Mouse (Mus musculus): ENCODE measurements around the gene Tbxas1. TPM values are rescaled to one million over a fixed set of nuclear protein-coding genes. Genes with fewer than 3 reads are reported as not detected.
A peak's percentile ranks its signal among the peaks of the same experiment; 100 is the strongest.

The Tbxas1 gene
- polyA plus RNA-seq, 1 experiment from 2014 or later: 2.3 TPM

GRCm38 (mm10) chr6:39054878-39055508 is 179.8 kb downstream of the Tbxas1 start:
- 85% methylated on average over 6 of the region's 6 CpGs for WGBS

GRCm38 (mm10) chr6:39055831-39056261 is 180.6 kb downstream of the Tbxas1 start:
- no peak overlapping the region for H3K9ac ChIP-seq
- WGBS: 53% methylated on average over 7 of the region's 7 CpGs
- peaks cover under 1% of the 10 kb centered on the region; the same call in 1 of the 2 replicates for H3K4me1 ChIP-seq
- no peak overlapping the region for H3K27ac ChIP-seq
- H3K9me3 ChIP-seq: no peaks in the 10 kb centered on the region
- H3K36me3 ChIP-seq (replicated peaks): no peaks in the 10 kb centered on the region
- ATAC-seq (replicated peaks): no peak
- no peak overlapping the region for H3K4me3 ChIP-seq
- no peak overlapping the region for H3K4me2 ChIP-seq
- H3K27me3 ChIP-seq (replicated peaks): no peaks in the 10 kb centered on the region

More at GRCm38 (mm10) chr6:39054878-39055508, 179.8 kb downstream of the Tbxas1 start:
- H3K4me3 ChIP-seq: no peak overlapping the region
- no peak overlapping the region for H3K9ac ChIP-seq
- no peak overlapping the region for H3K27ac ChIP-seq
- H3K4me2 ChIP-seq: no peak overlapping the region
- H3K4me1 ChIP-seq: no peaks in the 10 kb centered on the region
- no peaks in the 10 kb centered on the region for H3K27me3 ChIP-seq (replicated peaks)
- no peaks in the 10 kb centered on the region for H3K9me3 ChIP-seq
- no peaks in the 10 kb centered on the region for H3K36me3 ChIP-seq (replicated peaks)
- ATAC-seq (replicated peaks): no peak

GRCm38 (mm10) chr6:39057161-39057560 is 182.0 kb downstream of the Tbxas1 start:
- no peak for ATAC-seq (replicated peaks)
- no peak overlapping the region for H3K4me2 ChIP-seq
- H3K4me3 ChIP-seq: no peak overlapping the region
- no peak overlapping the region for H3K9ac ChIP-seq
- H3K36me3 ChIP-seq (replicated peaks): no peaks in the 10 kb centered on the region
- 97% methylated on average over 1 of the region's 1 CpGs for WGBS
- H3K27ac ChIP-seq: no peak overlapping the region
- H3K9me3 ChIP-seq: no peaks in the 10 kb centered on the region
- H3K4me1 ChIP-seq: peaks cover 6% of the 10 kb centered on the region; the same call in 1 of the 2 replicates
- no peaks in the 10 kb centered on the region for H3K27me3 ChIP-seq (replicated peaks)

GRCm38 (mm10) chr6:39058389-39058788 is 183.2 kb downstream of the Tbxas1 start:
- Histone ChIP-seq H3K27ac (no peak overlapping the region), H3K9me3 (no peaks in the 10 kb centered on the region), H3K36me3 (replicated peaks) (no peaks in the 10 kb centered on the region), H3K4me3 (no peak overlapping the region), H3K9ac (no peak overlapping the region), H3K4me1 (peaks cover 6% of the 10 kb centered on the region; the same call in 1 of the 2 replicates), H3K27me3 (replicated peaks) (no peaks in the 10 kb centered on the region), H3K4me2 (no peak overlapping the region)
- ATAC-seq (replicated peaks): no peak
- 56% methylated on average over 3 of the region's 3 CpGs for WGBS

GRCm38 (mm10) chr6:39058936-39059335 is 183.7 kb downstream of the Tbxas1 start:
- no peak for ATAC-seq (replicated peaks)
- 83% methylated on average over 3 of the region's 3 CpGs for WGBS
- no peak overlapping the region for H3K4me3 ChIP-seq
- no peaks in the 10 kb centered on the region for H3K9me3 ChIP-seq
- no peak overlapping the region for H3K27ac ChIP-seq
- H3K9ac ChIP-seq: no peak overlapping the region
- no peaks in the 10 kb centered on the region for H3K36me3 ChIP-seq (replicated peaks)
- peaks cover 6% of the 10 kb centered on the region; the same call in 1 of the 2 replicates for H3K4me1 ChIP-seq
- H3K4me2 ChIP-seq: no peak overlapping the region
- no peaks in the 10 kb centered on the region for H3K27me3 ChIP-seq (replicated peaks)

- H3K4me1 ChIP-seq: peaks cover 6% of the 10 kb centered on the region; the same call in 1 of the 2 replicates
- no peak overlapping the region for H3K27ac ChIP-seq
- WGBS: 85% methylated on average over 12 of the region's 12 CpGs
Observed at GRCm38 (mm10) chr6:39059547-39060497, 184.6 kb downstream of the Tbxas1 start.

GRCm38 (mm10) chr6:39061180-39061579 is 186.0 kb downstream of the Tbxas1 start:
- Histone ChIP-seq H3K27ac (peak overlapping the region; percentile 31; the same call in 1 of the 2 replicates), H3K36me3 (replicated peaks) (no peaks in the 10 kb centered on the region), H3K4me3 (no peak overlapping the region), H3K9ac (no peak overlapping the region), H3K9me3 (no peaks in the 10 kb centered on the region), H3K4me1 (peaks cover 6% of the 10 kb centered on the region; the same call in 1 of the 2 replicates), H3K4me2 (no peak overlapping the region), H3K27me3 (replicated peaks) (no peaks in the 10 kb centered on the region)
- ATAC-seq (replicated peaks): peak; percentile 52
- 20% methylated on average over 4 of the region's 4 CpGs for WGBS

More at GRCm38 (mm10) chr6:39059547-39060497, 184.6 kb downstream of the Tbxas1 start:
- Histone ChIP-seq H3K36me3 (replicated peaks) (no peaks in the 10 kb centered on the region), H3K4me3 (no peak overlapping the region), H3K9me3 (no peaks in the 10 kb centered on the region), H3K27me3 (replicated peaks) (no peaks in the 10 kb centered on the region), H3K9ac (no peak overlapping the region), H3K4me2 (no peak overlapping the region)
- no peak for ATAC-seq (replicated peaks)

- H3K36me3 ChIP-seq (replicated peaks): no peaks in the 10 kb centered on the region
- no peaks in the 10 kb centered on the region for H3K27me3 ChIP-seq (replicated peaks)
- no peaks in the 10 kb centered on the region for H3K9me3 ChIP-seq
- no peak overlapping the region for H3K9ac ChIP-seq
- WGBS: 55% methylated on average over 2 of the region's 2 CpGs
- H3K27ac ChIP-seq: no peak overlapping the region
- H3K4me2 ChIP-seq: no peak overlapping the region
- peaks cover 11% of the 10 kb centered on the region; the same call in 1 of the 2 replicates for H3K4me1 ChIP-seq
- ATAC-seq (replicated peaks): no peak
- H3K4me3 ChIP-seq: no peak overlapping the region
Observed at GRCm38 (mm10) chr6:39063541-39063940, 188.3 kb downstream of the Tbxas1 start.

GRCm38 (mm10) chr6:39066935-39067578 is 191.9 kb downstream of the Tbxas1 start:
- H3K27me3 ChIP-seq (replicated peaks): no peaks in the 10 kb centered on the region
- no peaks in the 10 kb centered on the region for H3K36me3 ChIP-seq (replicated peaks)
- no peaks in the 10 kb centered on the region for H3K9me3 ChIP-seq
- no peak overlapping the region for H3K4me2 ChIP-seq
- ATAC-seq (replicated peaks): peak; percentile 83
- H3K9ac ChIP-seq: no peak overlapping the region
- no peak overlapping the region for H3K4me3 ChIP-seq
- 0 out of 2 replicates have a peak overlapping the region, but pooled peaks have one; percentile 18 for H3K27ac ChIP-seq
- 0 out of 2 replicates have a peak, but pooled peaks cover 4% of the 10 kb centered on the region for H3K4me1 ChIP-seq
- WGBS: 47% methylated on average over 12 of the region's 12 CpGs

GRCm38 (mm10) chr6:39072664-39073063 is 197.5 kb downstream of the Tbxas1 start:
- no peak overlapping the region for H3K4me2 ChIP-seq
- H3K27me3 ChIP-seq (replicated peaks): no peaks in the 10 kb centered on the region
- H3K27ac ChIP-seq: no peak overlapping the region
- no peak for ATAC-seq (replicated peaks)
- WGBS: 53% methylated on average over 5 of the region's 5 CpGs
- H3K4me1 ChIP-seq: 0 out of 2 replicates have a peak, but pooled peaks cover 6% of the 10 kb centered on the region
- no peaks in the 10 kb centered on the region for H3K9me3 ChIP-seq
- no peak overlapping the region for H3K9ac ChIP-seq
- H3K4me3 ChIP-seq: no peak overlapping the region
- H3K36me3 ChIP-seq (replicated peaks): no peaks in the 10 kb centered on the region

- Histone ChIP-seq H3K27me3 (replicated peaks) (no peaks in the 10 kb centered on the region), H3K4me2 (no peak overlapping the region), H3K27ac (no peak overlapping the region), H3K36me3 (replicated peaks) (no peaks in the 10 kb centered on the region), H3K9ac (no peak overlapping the region), H3K9me3 (no peaks in the 10 kb centered on the region), H3K4me3 (no peak overlapping the region), H3K4me1 (0 out of 2 replicates have a peak, but pooled peaks cover 6% of the 10 kb centered on the region)
- ATAC-seq (replicated peaks): no peak
Observed at GRCm38 (mm10) chr6:39074186-39074585, 199.0 kb downstream of the Tbxas1 start.

GRCm38 (mm10) chr6:39076498-39076897 is 201.3 kb downstream of the Tbxas1 start:
- Histone ChIP-seq H3K9me3 (no peaks in the 10 kb centered on the region), H3K36me3 (replicated peaks) (no peaks in the 10 kb centered on the region), H3K4me2 (no peak overlapping the region), H3K9ac (no peak overlapping the region), H3K27ac (no peak overlapping the region), H3K27me3 (replicated peaks) (no peaks in the 10 kb centered on the region), H3K4me1 (0 out of 2 replicates have a peak, but pooled peaks cover 6% of the 10 kb centered on the region), H3K4me3 (no peak overlapping the region)
- ATAC-seq (replicated peaks): no peak
